Mouse (Mus musculus) limb, embryonic 10.5 days (tissue): ENCODE measurements at regions not wholly inside any gene's neighbourhood (a gene's known extent, or its start where the extent isn't known, plus 50 kb on each side); places are given as distances from the start of the nearest gene placed in this dataset.

Source experiments
- DNase-seq: peaks from one replicate; pipeline ENCODE4 v3.0.0-alpha.2; 2017; ENCODE audit warnings: low spot score
- H3K27ac ChIP-seq: fragments of 300-500 bp; sonication (generic); 2 replicates; pipeline ENCODE4 v1.5.1; 2016; ENCODE audit warnings: mild to moderate bottlenecking
- H3K27me3 ChIP-seq: fragments of 300-500 bp; sonication (generic); 2 replicates; pipeline ENCODE4 v1.6.1; 2016; ENCODE audit warnings: low read depth, mild to moderate bottlenecking; ENCODE audit not compliant: poor library complexity, severe bottlenecking
- H3K36me3 ChIP-seq: fragments of 300-500 bp; sonication (generic); 2 replicates; pipeline ENCODE4 v1.6.1; 2016; ENCODE audit warnings: mild to moderate bottlenecking, moderate library complexity
- H3K4me1 ChIP-seq: fragments of 300-500 bp; sonication (generic); 2 replicates; pipeline ENCODE4 v1.6.1; 2016
- H3K4me3 ChIP-seq: fragments of 300-500 bp; sonication (generic); 2 replicates; pipeline ENCODE4 v1.5.1; 2016; ENCODE audit warnings: mild to moderate bottlenecking, moderate library complexity
- H3K9me3 ChIP-seq: fragments of 300-500 bp; sonication (generic); replicated peaks from 2 replicates; pipeline ENCODE4 v1.6.1; 2016; ENCODE audit warnings: mild to moderate bottlenecking
- WGBS: fragments of 180-500 bp; shearing (Covaris S2); methylation state at CpG from one replicate; pipeline ENCODE4 v1.1.7; 2016; 5-methylcytosine and 5-hydroxymethylcytosine counted together

DNA sequence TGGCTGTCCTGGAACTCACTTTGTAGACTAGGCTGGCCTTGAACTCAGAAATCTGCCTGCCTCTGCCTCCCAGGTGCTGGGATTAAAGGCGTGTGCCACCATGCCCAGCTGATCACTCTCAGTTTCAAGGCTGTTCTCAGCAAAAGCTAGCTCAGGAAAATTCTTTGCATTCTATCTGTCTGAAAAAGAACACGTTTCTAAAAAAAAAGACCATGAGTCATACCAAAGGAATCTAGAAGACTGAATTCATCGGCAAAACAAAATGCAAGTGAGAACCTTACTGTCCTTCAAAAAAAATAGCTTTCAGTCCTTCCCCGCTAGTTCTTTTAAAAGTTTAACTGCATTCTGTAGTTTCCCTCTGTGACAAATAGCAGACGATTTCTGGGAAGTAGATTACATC is 596.3 kb upstream of the Syt1 start:
- H3K4me3 ChIP-seq, result no peak overlapping the region
- 86% methylated on average over 5 of the region's 5 CpGs for WGBS
- DNase-seq, result no peak
- H3K4me1 ChIP-seq, result no peaks in the 10 kb centered on the region
- no peaks in the 10 kb centered on the region for H3K27me3 ChIP-seq
- H3K9me3 ChIP-seq, result no peaks in the 10 kb centered on the region
- no peaks in the 10 kb centered on the region for H3K36me3 ChIP-seq
- H3K27ac ChIP-seq, result no peak overlapping the region

DNA sequence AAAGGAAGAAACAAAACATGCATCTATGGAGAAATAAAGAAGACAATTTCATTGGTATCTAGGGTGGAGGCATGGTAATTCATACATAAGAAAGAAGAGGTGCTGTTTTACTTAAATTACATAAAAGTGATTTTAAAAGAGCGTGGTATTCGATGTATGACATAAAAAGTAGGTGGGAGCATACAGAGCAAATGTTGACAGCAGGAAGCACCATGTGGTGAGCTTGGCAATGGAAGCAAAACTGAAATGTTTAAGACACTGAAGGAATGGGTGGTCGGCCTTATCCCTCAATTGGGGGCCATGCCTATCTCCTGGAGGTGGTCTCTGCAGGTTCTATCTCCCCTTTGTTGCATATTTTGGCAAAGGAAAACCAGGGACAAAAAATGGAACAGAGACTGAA is 592.5 kb upstream of the Syt1 start:
- Histone ChIP-seq H3K36me3 (no peaks in the 10 kb centered on the region), H3K4me3 (no peak overlapping the region), H3K27ac (no peak overlapping the region), H3K27me3 (no peaks in the 10 kb centered on the region), H3K9me3 (no peaks in the 10 kb centered on the region), H3K4me1 (no peaks in the 10 kb centered on the region)
- WGBS, result 93% methylated on average over 3 of the region's 3 CpGs
- no peak for DNase-seq

DNA sequence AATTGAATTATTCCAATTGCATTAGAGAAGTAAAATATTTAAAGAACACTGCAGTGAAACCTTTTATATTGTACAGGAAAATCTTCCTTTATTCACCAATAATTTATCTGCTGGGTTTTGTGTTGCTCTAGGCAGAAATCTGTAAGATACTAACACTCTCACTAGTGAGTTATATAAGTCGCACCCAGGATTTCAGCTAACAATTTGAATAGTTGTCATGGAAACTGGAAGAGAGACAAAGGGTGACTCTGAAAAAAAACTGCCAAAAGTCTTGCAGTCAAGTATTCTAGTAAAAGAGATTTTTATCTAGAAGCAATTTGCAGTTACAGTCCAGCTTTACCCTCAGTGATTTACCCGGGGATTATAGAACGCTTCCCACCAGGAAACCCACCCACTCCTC is 587.8 kb upstream of the Syt1 start:
- Histone ChIP-seq H3K27ac (no peak overlapping the region), H3K4me1 (no peaks in the 10 kb centered on the region), H3K9me3 (no peaks in the 10 kb centered on the region), H3K36me3 (no peaks in the 10 kb centered on the region), H3K4me3 (no peak overlapping the region), H3K27me3 (no peaks in the 10 kb centered on the region)
- 89% methylated on average over 3 of the region's 3 CpGs for WGBS
- DNase-seq, result no peak

DNA sequence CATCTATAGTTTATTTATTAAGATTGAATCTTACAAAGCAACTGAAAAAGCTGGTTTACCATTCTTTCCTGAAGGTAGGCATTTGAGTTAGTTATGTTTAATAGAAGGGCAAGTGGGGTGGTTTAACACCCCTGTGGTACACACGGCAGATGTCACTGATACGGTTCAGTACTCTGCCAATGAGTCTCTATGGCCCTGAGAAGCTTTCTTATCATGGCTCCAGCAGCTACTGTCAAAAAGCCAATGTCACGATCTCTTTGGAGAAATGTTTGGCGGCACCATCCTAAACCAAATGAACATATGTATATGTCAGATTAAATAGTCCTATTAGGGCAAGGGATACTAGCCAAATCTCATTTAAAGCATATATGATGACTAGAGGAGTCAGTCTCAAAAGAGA is 562.4 kb upstream of the Syt1 start:
- H3K27ac ChIP-seq, result no peak overlapping the region
- 95% methylated on average over 4 of the region's 4 CpGs for WGBS
- DNase-seq, result no peak

GRCm38 (mm10) chr10:109569798-109570197 is 559.0 kb upstream of the Syt1 start:
- 85% methylated on average over 2 of the region's 2 CpGs for WGBS

More for the DNA sequence above, 562.4 kb upstream of the Syt1 start:
- H3K36me3 ChIP-seq, result no peaks in the 10 kb centered on the region
- no peak overlapping the region for H3K4me3 ChIP-seq
- no peaks in the 10 kb centered on the region for H3K9me3 ChIP-seq
- no peaks in the 10 kb centered on the region for H3K4me1 ChIP-seq
- H3K27me3 ChIP-seq, result no peaks in the 10 kb centered on the region

DNA sequence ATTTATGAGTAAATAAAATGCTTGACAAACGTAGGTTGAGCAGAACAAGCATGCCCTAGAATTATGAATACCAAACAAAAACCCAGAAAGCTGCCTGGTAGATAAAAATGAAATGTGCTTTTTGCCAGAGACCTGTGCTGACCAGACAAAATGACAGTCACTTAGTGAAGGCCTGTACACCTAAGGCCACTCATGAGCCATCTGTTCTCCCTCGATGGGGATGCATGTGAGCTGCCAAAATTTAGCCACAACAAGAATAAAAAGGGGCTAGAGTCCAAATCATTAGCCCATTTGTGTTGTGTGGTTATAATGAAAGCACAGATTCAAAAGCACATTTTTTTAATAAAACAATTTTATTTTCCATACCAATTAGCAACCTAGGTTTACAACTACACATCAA is 555.9 kb upstream of the Syt1 start:
- H3K9me3 ChIP-seq, result no peaks in the 10 kb centered on the region
- no peak overlapping the region for H3K27ac ChIP-seq
- DNase-seq, result no peak
- WGBS, result 73% methylated on average over 2 of the region's 2 CpGs
- no peaks in the 10 kb centered on the region for H3K27me3 ChIP-seq
- H3K36me3 ChIP-seq, result no peaks in the 10 kb centered on the region
- H3K4me1 ChIP-seq, result no peaks in the 10 kb centered on the region
- no peak overlapping the region for H3K4me3 ChIP-seq

More at GRCm38 (mm10) chr10:109569798-109570197, 559.0 kb upstream of the Syt1 start:
- no peak for DNase-seq
- Histone ChIP-seq H3K36me3 (no peaks in the 10 kb centered on the region), H3K4me1 (no peaks in the 10 kb centered on the region), H3K4me3 (no peak overlapping the region), H3K27me3 (no peaks in the 10 kb centered on the region), H3K27ac (no peak overlapping the region), H3K9me3 (no peaks in the 10 kb centered on the region)

DNA sequence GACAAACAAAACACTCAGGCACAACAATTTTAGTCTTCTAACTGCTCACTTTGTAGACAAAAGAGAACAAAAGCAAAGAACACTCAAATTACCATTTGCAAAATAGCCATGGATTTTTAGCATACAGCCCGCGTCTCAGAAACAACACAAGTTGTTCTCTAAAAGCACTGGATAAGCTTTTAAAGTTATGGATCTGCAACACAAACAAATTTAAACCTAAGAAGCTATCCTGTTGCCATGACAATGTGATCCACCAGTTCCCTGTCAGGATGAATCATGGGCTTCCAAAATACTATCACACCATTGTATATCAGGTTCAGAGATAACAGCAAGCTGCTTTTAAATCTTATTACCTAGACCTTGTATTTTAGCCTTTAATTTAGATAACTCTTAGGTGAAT is 550.9 kb upstream of the Syt1 start:
- Histone ChIP-seq H3K4me3 (no peak overlapping the region), H3K27me3 (no peaks in the 10 kb centered on the region), H3K27ac (no peak overlapping the region), H3K36me3 (no peaks in the 10 kb centered on the region), H3K4me1 (no peaks in the 10 kb centered on the region), H3K9me3 (no peaks in the 10 kb centered on the region)
- DNase-seq, result no peak
- WGBS, result 88% methylated on average over 2 of the region's 2 CpGs

GRCm38 (mm10) chr10:109561094-109561493 is 550.3 kb upstream of the Syt1 start:
- H3K27ac ChIP-seq, result no peak overlapping the region
- no peaks in the 10 kb centered on the region for H3K36me3 ChIP-seq
- no peak for DNase-seq
- H3K4me1 ChIP-seq, result no peaks in the 10 kb centered on the region
- H3K27me3 ChIP-seq, result no peaks in the 10 kb centered on the region
- WGBS, result 23% methylated on average over 1 of the region's 1 CpGs
- H3K9me3 ChIP-seq, result no peaks in the 10 kb centered on the region
- H3K4me3 ChIP-seq, result no peak overlapping the region

DNA sequence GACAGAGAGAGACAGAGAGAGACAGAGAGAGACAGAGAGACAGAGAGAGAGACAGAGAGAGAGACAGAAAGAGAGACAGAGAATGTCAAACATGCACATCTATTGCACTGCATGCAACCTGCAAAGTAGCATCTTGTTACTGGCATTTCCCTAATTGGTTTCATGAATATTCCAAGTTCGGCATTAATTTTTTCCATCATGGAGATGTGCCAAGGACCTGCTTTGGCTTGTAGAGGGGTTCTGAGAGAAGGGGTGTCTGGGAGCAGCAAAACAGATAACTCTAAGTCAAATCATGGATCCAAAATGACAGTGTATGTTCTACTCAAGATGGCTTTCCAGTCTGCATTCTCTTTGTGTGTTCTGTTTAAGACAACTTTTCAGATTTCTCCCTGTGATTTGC is 532.5 kb upstream of the Syt1 start:
- DNase-seq, result no peak
- Histone ChIP-seq H3K36me3 (no peaks in the 10 kb centered on the region), H3K4me3 (no peak overlapping the region), H3K9me3 (no peaks in the 10 kb centered on the region), H3K27ac (no peak overlapping the region), H3K4me1 (no peaks in the 10 kb centered on the region), H3K27me3 (no peaks in the 10 kb centered on the region)
- 90% methylated on average over 1 of the region's 1 CpGs for WGBS

DNA sequence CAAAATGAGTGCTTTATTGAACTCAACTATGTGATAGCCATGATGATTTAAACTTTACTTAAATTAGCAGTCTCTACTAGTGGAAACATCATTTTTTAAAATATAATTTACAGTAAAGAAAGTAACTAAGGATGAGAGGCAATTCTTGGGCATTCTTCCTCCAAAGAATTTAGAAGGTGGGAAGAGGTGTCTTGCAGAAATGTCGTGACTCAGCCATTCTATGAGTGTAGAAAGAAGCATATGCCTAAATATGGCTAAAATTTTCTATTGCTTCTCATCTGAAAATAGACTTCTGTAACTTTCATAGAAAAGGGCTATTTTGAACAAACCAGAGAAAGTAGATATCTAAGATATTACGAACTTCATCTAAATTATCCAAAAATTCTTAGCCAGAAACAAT is 529.4 kb upstream of the Syt1 start:
- no peaks in the 10 kb centered on the region for H3K9me3 ChIP-seq
- WGBS, result 81% methylated on average over 2 of the region's 2 CpGs
- H3K27ac ChIP-seq, result no peak overlapping the region
- no peaks in the 10 kb centered on the region for H3K27me3 ChIP-seq
- H3K36me3 ChIP-seq, result no peaks in the 10 kb centered on the region
- no peak for DNase-seq
- H3K4me3 ChIP-seq, result no peak overlapping the region
- no peaks in the 10 kb centered on the region for H3K4me1 ChIP-seq

DNA sequence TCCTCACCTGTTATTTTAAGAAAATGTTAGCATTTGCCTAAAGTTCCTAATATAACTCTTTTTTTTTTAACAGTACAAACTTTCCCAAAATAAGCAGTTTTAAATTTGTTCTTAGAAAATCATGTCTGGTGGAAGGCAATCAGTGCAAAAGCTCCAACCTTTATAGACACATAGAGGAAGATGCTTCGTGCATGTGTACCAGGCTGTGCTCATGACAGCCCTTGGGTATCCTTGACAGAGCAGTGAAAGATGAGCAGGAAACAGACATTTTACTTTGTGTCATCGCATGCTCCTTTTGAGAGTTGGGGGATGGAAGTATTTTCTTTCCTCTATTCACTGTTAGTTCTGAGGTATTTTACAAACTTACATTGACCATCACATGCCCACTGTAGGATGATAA is 517.3 kb upstream of the Syt1 start:
- Histone ChIP-seq H3K9me3 (no peaks in the 10 kb centered on the region), H3K4me1 (no peaks in the 10 kb centered on the region), H3K27ac (no peak overlapping the region), H3K36me3 (no peaks in the 10 kb centered on the region), H3K27me3 (no peaks in the 10 kb centered on the region), H3K4me3 (no peak overlapping the region)
- no peak for DNase-seq
- WGBS, result 94% methylated on average over 2 of the region's 2 CpGs

GRCm38 (mm10) chr10:109521681-109522080 is 510.9 kb upstream of the Syt1 start:
- H3K27ac ChIP-seq, result no peak overlapping the region
- no peaks in the 10 kb centered on the region for H3K4me1 ChIP-seq
- no peaks in the 10 kb centered on the region for H3K9me3 ChIP-seq
- DNase-seq, result no peak
- no peak overlapping the region for H3K4me3 ChIP-seq
- WGBS, result 52% methylated on average over 2 of the region's 2 CpGs
- no peaks in the 10 kb centered on the region for H3K36me3 ChIP-seq
- no peaks in the 10 kb centered on the region for H3K27me3 ChIP-seq

- Histone ChIP-seq H3K27me3 (no peaks in the 10 kb centered on the region), H3K36me3 (no peaks in the 10 kb centered on the region)
Observed at GRCm38 (mm10) chr10:109517664-109518063, 506.9 kb upstream of the Syt1 start.

DNA sequence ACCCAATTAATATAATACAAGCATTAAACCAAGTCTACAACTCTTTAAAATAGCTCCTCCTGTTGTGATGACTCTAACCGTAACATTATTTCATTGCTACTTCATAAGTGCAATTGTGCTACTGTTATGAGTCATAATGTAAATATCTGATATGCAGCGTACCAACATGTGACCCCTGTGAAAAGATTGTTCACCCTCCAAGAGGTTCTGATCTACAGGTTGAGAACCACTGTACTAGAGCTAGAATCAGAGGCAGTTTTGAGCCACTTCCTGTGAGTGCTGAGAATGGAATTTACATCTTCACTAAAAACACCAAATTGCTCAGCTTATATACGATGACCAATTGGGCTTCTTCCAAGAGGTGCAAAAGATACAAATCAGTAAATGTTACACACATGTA is 504.4 kb upstream of the Syt1 start:
- no peaks in the 10 kb centered on the region for H3K36me3 ChIP-seq
- H3K4me1 ChIP-seq, result no peaks in the 10 kb centered on the region
- H3K4me3 ChIP-seq, result no peak overlapping the region
- H3K27ac ChIP-seq, result no peak overlapping the region
- no peak for DNase-seq
- no peaks in the 10 kb centered on the region for H3K27me3 ChIP-seq
- 92% methylated on average over 3 of the region's 3 CpGs for WGBS
- H3K9me3 ChIP-seq, result no peaks in the 10 kb centered on the region

More at GRCm38 (mm10) chr10:109517664-109518063, 506.9 kb upstream of the Syt1 start:
- Histone ChIP-seq H3K4me1 (no peaks in the 10 kb centered on the region), H3K9me3 (no peaks in the 10 kb centered on the region), H3K27ac (no peak overlapping the region), H3K4me3 (no peak overlapping the region)
- WGBS, result 89% methylated on average over 1 of the region's 1 CpGs
- no peak for DNase-seq
